Mouse (Mus musculus): Measurements from ENCODE around the gene Cdk2ap2.

- TF ChIP-seq POLR2A (IDR thresholded peaks at IDR 0.05; ENCODE audit: borderline replicate concordance, control insufficient read depth, low read depth, low read length) (no peak), CTCF (IDR thresholded peaks at IDR 0.05; ENCODE audit: control insufficient read depth, insufficient read depth, low read length) (no peak)
These were observed 25.7 kb downstream of the Cdk2ap2 start for GRCm38 (mm10) chr19:4122411-4123370.

All from bone marrow, adult 2 months (tissue).